Mouse (Mus musculus) ovary, postnatal 14 days (tissue): Measurements from ENCODE around the gene Clybl.

ENCODE experiments used
- DNase-seq: peaks from one replicate; pipeline ENCODE4 v3.0.0; 2022; ENCODE audit warnings: low spot score

Clybl gene

GRCm38 (mm10) chr14:122305132-122305531 is 123.6 kb downstream of the Clybl start:
- no peak for DNase-seq

GRCm38 (mm10) chr14:122312415-122312814 is 130.9 kb downstream of the Clybl start:
- DNase-seq, result no peak

GRCm38 (mm10) chr14:122313328-122313727 is 131.8 kb downstream of the Clybl start:
- no peak for DNase-seq

- no peak for DNase-seq
These were observed 134.2 kb downstream of the Clybl start for GRCm38 (mm10) chr14:122315743-122316142.

GRCm38 (mm10) chr14:122322136-122322535 is 140.6 kb downstream of the Clybl start:
- DNase-seq, result peak; percentile 17

- no peak for DNase-seq
These were observed 142.4 kb downstream of the Clybl start for GRCm38 (mm10) chr14:122323838-122324458.

- DNase-seq, result no peak
These were observed 148.6 kb downstream of the Clybl start for GRCm38 (mm10) chr14:122330136-122330535.

- DNase-seq, result no peak
These were observed 149.2 kb downstream of the Clybl start for GRCm38 (mm10) chr14:122330716-122331115.

GRCm38 (mm10) chr14:122331635-122332460 is 150.3 kb downstream of the Clybl start:
- no peak for DNase-seq

- no peak for DNase-seq
These were observed 155.5 kb downstream of the Clybl start for GRCm38 (mm10) chr14:122336957-122337356.

GRCm38 (mm10) chr14:122338784-122339183 is 157.3 kb downstream of the Clybl start:
- no peak for DNase-seq

GRCm38 (mm10) chr14:122340141-122340540 is 158.6 kb downstream of the Clybl start:
- no peak for DNase-seq

- no peak for DNase-seq
These were observed 160.3 kb downstream of the Clybl start for GRCm38 (mm10) chr14:122341591-122342360.

GRCm38 (mm10) chr14:122344272-122345224 is 163.0 kb downstream of the Clybl start:
- DNase-seq, result no peak

- no peak for DNase-seq
These were observed 166.6 kb downstream of the Clybl start for GRCm38 (mm10) chr14:122348069-122348468.

GRCm38 (mm10) chr14:122349326-122349725 is 167.8 kb downstream of the Clybl start:
- DNase-seq, result no peak

GRCm38 (mm10) chr14:122349761-122350160 is 168.3 kb downstream of the Clybl start:
- DNase-seq, result no peak

- no peak for DNase-seq
These were observed 169.3 kb downstream of the Clybl start for GRCm38 (mm10) chr14:122350766-122351165.

GRCm38 (mm10) chr14:122357316-122357715 is 175.8 kb downstream of the Clybl start:
- DNase-seq, result no peak

- DNase-seq, result no peak
These were observed 177.1 kb downstream of the Clybl start for GRCm38 (mm10) chr14:122358592-122358991.

- no peak for DNase-seq
These were observed 177.8 kb downstream of the Clybl start for GRCm38 (mm10) chr14:122359136-122359905.
